Mouse (Mus musculus): ENCODE results near the gene Dhx33.

DNA sequence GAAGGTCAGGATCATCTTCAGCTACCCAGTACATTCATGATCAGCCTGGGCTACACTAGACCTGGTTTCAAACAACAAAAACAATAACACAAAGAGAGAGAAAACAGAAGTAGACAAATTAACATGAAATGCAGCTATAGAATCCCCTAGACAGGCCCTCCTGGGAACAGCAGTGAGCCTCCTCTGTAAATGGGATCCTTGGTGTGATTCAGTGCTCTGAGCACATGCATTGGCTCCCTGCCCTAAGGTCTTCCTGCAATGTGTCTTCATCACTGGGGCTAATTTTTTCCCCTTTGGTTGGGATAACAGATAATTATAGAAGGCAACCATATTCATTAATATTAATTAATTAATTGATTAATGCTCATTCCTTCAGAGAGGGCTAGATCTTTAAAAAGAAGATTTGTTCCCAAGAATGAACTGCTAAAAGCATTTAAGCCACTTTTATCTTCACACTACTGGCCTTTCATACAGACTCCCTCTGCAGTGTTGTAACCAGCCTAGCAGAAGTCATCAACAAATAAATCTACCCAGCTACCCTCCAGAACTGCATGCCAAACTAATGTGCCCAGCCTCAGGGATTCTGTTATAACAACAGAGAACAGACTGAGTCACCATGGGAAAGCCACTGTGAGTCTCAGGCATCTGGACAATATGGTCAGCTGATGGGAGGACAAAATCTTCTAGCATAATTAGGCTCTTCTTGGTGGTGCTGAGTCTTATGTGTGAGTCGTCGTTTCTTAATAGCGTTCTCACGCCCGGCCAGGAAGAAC is 35.5 kb upstream of the Dhx33 start:
- TF ChIP-seq CTCF (IDR thresholded peaks at IDR 0.05) (no peak), POLR2A (IDR thresholded peaks at IDR 0.05; ENCODE audit: insufficient read depth, low read depth, low read length) (no peak), EP300 (IDR thresholded peaks at IDR 0.05; ENCODE audit: insufficient read depth, low read depth, low read length) (no peak)

Measured in heart, adult 2 months (tissue).